Mouse (Mus musculus): ENCODE results near the gene Atp5l.

- TF ChIP-seq CTCF (IDR thresholded peaks at IDR 0.05; ENCODE audit: low read depth) (no peak), EP300 (optimal IDR thresholded peaks at IDR 0.05) (no peak)
Measured at GRCm38 (mm10) chr9:44892664-44893063, 27.9 kb downstream of the Atp5l start.

Data from stomach, postnatal 0 days (tissue).